Mouse (Mus musculus): Measurements from ENCODE around the gene Pkd1l3. TPM values are rescaled to one million over a fixed set of nuclear protein-coding genes. Genes with fewer than 3 reads are reported as not detected.

Gene Pkd1l3
- total RNA-seq, 2 experiments from 2014 or later: not detected

- no peak for DNase-seq (ENCODE audit: low spot score in 2 of 2)
These were observed 1.3 kb downstream of the Pkd1l3 start for GRCm38 (mm10) chr8:109615569-109615968.

- no peak for DNase-seq (ENCODE audit: low spot score in 2 of 2)
These were observed 14.3 kb downstream of the Pkd1l3 start for GRCm38 (mm10) chr8:109628638-109629037.

GRCm38 (mm10) chr8:109632498-109632897, 18.2 kb downstream of the Pkd1l3 start:
- DNase-seq (ENCODE audit: low spot score in 2 of 2): no peak

GRCm38 (mm10) chr8:109635146-109635545, 20.8 kb downstream of the Pkd1l3 start:
- DNase-seq (ENCODE audit: low spot score in 2 of 2): no peak

- DNase-seq (ENCODE audit: low spot score in 2 of 2): no peak
These were observed 24.5 kb downstream of the Pkd1l3 start for GRCm38 (mm10) chr8:109638851-109639250.

- no peak for DNase-seq (ENCODE audit: low spot score in 2 of 2)
These were observed 26.1 kb downstream of the Pkd1l3 start for GRCm38 (mm10) chr8:109640410-109640809.

- DNase-seq (ENCODE audit: low spot score in 2 of 2): no peak
These were observed 26.9 kb downstream of the Pkd1l3 start for GRCm38 (mm10) chr8:109641236-109641635.

GRCm38 (mm10) chr8:109647331-109647730, 33.0 kb downstream of the Pkd1l3 start:
- DNase-seq (ENCODE audit: low spot score in 2 of 2): no peak

GRCm38 (mm10) chr8:109648469-109648868, 34.2 kb downstream of the Pkd1l3 start:
- no peak for DNase-seq (ENCODE audit: low spot score in 2 of 2)

- DNase-seq (ENCODE audit: low spot score in 2 of 2): no peak
These were observed 36.5 kb downstream of the Pkd1l3 start for GRCm38 (mm10) chr8:109650801-109651200.

GRCm38 (mm10) chr8:109656860-109657259, 42.5 kb downstream of the Pkd1l3 start:
- DNase-seq (ENCODE audit: low spot score in 2 of 2): no peak

GRCm38 (mm10) chr8:109662328-109662727, 48.0 kb downstream of the Pkd1l3 start:
- DNase-seq (ENCODE audit: low spot score in 2 of 2): no peak

- no peak for DNase-seq (ENCODE audit: low spot score in 2 of 2)
These were observed 52.3 kb downstream of the Pkd1l3 start for GRCm38 (mm10) chr8:109666616-109667015.

- no peak for DNase-seq (ENCODE audit: low spot score in 2 of 2)
These were observed 58.3 kb downstream of the Pkd1l3 start for GRCm38 (mm10) chr8:109672656-109673055.

GRCm38 (mm10) chr8:109673596-109673995, 59.3 kb downstream of the Pkd1l3 start:
- DNase-seq (ENCODE audit: low spot score in 2 of 2): no peak

GRCm38 (mm10) chr8:109675896-109676643, 61.8 kb downstream of the Pkd1l3 start:
- DNase-seq (ENCODE audit: low spot score in 2 of 2): no peak

- DNase-seq (ENCODE audit: low spot score in 2 of 2): no peak
These were observed 67.2 kb downstream of the Pkd1l3 start for GRCm38 (mm10) chr8:109681535-109681934.

- DNase-seq (ENCODE audit: low spot score in 2 of 2): no peak
These were observed 67.8 kb downstream of the Pkd1l3 start for GRCm38 (mm10) chr8:109682120-109682519.

- DNase-seq (ENCODE audit: low spot score in 2 of 2): no peak
These were observed 72.9 kb downstream of the Pkd1l3 start for GRCm38 (mm10) chr8:109687248-109687647.

GRCm38 (mm10) chr8:109691769-109692168, 77.5 kb downstream of the Pkd1l3 start:
- DNase-seq (ENCODE audit: low spot score in 2 of 2): no peak

GRCm38 (mm10) chr8:109692443-109693145, 78.3 kb downstream of the Pkd1l3 start:
- no peak for DNase-seq (ENCODE audit: low spot score in 2 of 2)

GRCm38 (mm10) chr8:109693146-109693900, 79.0 kb downstream of the Pkd1l3 start, which contains the start of gene Ist1:
Gene Ist1 (minus strand): TSS chr8:109693260.
- peak; percentile 94 to 98 for DNase-seq (ENCODE audit: low spot score in 2 of 2)

Measured in gastrocnemius, postnatal 4 days (tissue).